Mouse (Mus musculus) thymus, adult 2 months (tissue): ENCODE results near the gene Cdca5. TPM values are rescaled to one million over a fixed set of nuclear protein-coding genes. Genes with fewer than 3 reads are reported as not detected.
A peak's percentile ranks its signal among the peaks of the same experiment; 100 is the strongest.

Experiments
- DNase-seq: peaks from one replicate; pipeline ENCODE4 v3.0.0; 2021
- H3K27ac ChIP-seq: fragments of 200-500 bp; 2 replicates; pipeline ENCODE4 v1.5.1; 2012; ENCODE audit warnings: low read length, control low read depth; ENCODE audit not compliant: control insufficient read depth, insufficient read depth
- H3K27me3 ChIP-seq: fragments of 200-500 bp; 2 replicates; pipeline ENCODE4 v1.6.1; 2012; ENCODE audit warnings: mild to moderate bottlenecking, low read length, moderate library complexity, mixed read lengths; ENCODE audit not compliant: control insufficient read depth, insufficient read depth
- H3K36me3 ChIP-seq: fragments of 200-500 bp; 2 replicates; pipeline ENCODE4 v1.6.1; 2012; ENCODE audit warnings: mild to moderate bottlenecking, low read length, moderate library complexity; ENCODE audit not compliant: control insufficient read depth, insufficient read depth
- H3K4me1 ChIP-seq: fragments of 200-500 bp; replicated peaks from 2 replicates; pipeline ENCODE4 v1.6.1; 2012; ENCODE audit warnings: low read length; ENCODE audit not compliant: control insufficient read depth, insufficient read depth
- H3K4me3 ChIP-seq: fragments of 200-500 bp; 2 replicates; pipeline ENCODE4 v1.5.1; 2012; ENCODE audit warnings: mild to moderate bottlenecking, low read length, control low read depth, moderate library complexity; ENCODE audit not compliant: control insufficient read depth, insufficient read depth
- CTCF ChIP-seq: fragments of 200-500 bp; IDR thresholded peaks from 2 replicates; pipeline ENCODE4 v1.5.1; 2012; ENCODE audit warnings: mild to moderate bottlenecking, control low read depth, low read length, moderate library complexity, borderline replicate concordance; ENCODE audit not compliant: control insufficient read depth, poor library complexity, insufficient read depth; ENCODE audit errors: extremely low read depth
- POLR2A ChIP-seq: fragments of 200-500 bp; IDR thresholded peaks from 2 replicates; pipeline ENCODE4 v1.6.1; 2012; ENCODE audit warnings: mild to moderate bottlenecking, low read length, control low read depth, moderate library complexity; ENCODE audit not compliant: control insufficient read depth, poor library complexity, insufficient read depth; ENCODE audit errors: extremely low read depth
- WGBS: fragments of 180-500 bp; shearing (Covaris S2); methylation state at CpG from one replicate; pipeline ENCODE4 v1.1.7; 2018; 5-methylcytosine and 5-hydroxymethylcytosine counted together
- polyA plus RNA-seq: library from polyadenylated mRNA; depleted of rRNA; stranded (reverse); fragments of >200 nt; gene quantifications from 2 replicates; pipeline ENCODE4 v1.2.3, GENCODE M21; 2012

Cdca5 gene
- polyA plus RNA-seq, 1 experiment = 22.1 TPM

DNA sequence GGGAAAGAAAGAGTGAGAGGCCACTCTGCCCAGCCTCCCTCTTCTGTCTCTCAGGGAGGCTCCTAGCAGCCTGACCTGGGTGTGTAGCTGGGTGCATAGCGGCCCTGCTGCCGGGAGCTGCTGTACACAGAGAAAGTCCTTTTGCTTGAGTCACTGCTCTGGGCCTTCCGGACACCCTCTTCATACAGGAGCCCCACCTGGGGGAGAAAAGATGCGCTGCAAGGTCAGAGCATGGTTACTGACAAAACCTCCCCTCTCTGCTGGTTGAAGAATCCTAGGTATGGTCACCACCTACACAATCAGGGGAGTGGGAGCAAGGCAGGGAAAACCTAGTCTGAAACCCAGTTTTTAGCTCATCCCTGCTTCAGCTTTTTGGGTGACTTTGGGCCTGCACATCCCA lies 15.8 kb upstream of the Cdca5 start:
- H3K27me3 ChIP-seq = no peaks in the 10 kb centered on the region
- peak; percentile 56 for DNase-seq
- H3K4me3 ChIP-seq = no peak overlapping the region
- H3K27ac ChIP-seq = no peak overlapping the region
- WGBS = 96% methylated on average over 4 of the region's 4 CpGs
- H3K36me3 ChIP-seq = no peaks in the 10 kb centered on the region
- peaks cover 28% of the 10 kb centered on the region for H3K4me1 ChIP-seq
- TF ChIP-seq CTCF = no peak
- TF ChIP-seq POLR2A = no peak

DNA sequence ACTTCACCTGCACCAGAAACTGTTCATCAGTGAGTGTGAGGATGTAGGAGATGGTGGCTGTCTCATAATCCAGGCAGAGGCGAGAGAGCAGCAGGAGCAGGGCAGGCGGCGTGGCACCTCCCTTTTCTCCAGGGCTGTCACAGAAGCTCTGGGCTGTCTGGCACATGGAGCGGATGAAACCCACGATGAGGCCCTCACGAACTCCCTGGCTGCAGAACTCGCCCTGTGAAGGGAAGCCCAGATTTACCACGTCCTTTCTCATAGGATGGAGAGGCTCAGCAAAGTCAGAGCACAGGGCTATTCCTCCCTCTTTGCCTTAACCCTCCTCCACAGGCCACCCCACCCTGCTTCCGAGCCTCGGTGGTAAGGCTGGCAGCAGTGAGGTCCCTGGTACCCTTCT lies 14.9 kb upstream of the Cdca5 start:
- no peak for DNase-seq
- no peak overlapping the region for H3K4me3 ChIP-seq
- H3K36me3 ChIP-seq = no peaks in the 10 kb centered on the region
- H3K27ac ChIP-seq = no peak overlapping the region
- WGBS = 95% methylated on average over 10 of the region's 10 CpGs
- no peaks in the 10 kb centered on the region for H3K27me3 ChIP-seq
- peaks cover 28% of the 10 kb centered on the region for H3K4me1 ChIP-seq
- TF ChIP-seq POLR2A = no peak
- no peak for TF ChIP-seq CTCF

- DNase-seq = no peak
- H3K4me1 ChIP-seq = peaks cover 28% of the 10 kb centered on the region
- H3K4me3 ChIP-seq = peak overlapping the region; percentile 25
- H3K27me3 ChIP-seq = no peaks in the 10 kb centered on the region
- 80% methylated on average over 31 of the region's 31 CpGs for WGBS
- no peaks in the 10 kb centered on the region for H3K36me3 ChIP-seq
- peak overlapping the region; percentile 76 for H3K27ac ChIP-seq
- TF ChIP-seq POLR2A (no peak), CTCF (no peak)
Measured at GRCm38 (mm10) chr19:6070571-6071250, 14.1 kb upstream of the Cdca5 start.

- Histone ChIP-seq H3K4me1 (peaks cover 31% of the 10 kb centered on the region), H3K27me3 (no peaks in the 10 kb centered on the region), H3K27ac (peak overlapping the region; percentile 76), H3K4me3 (peak overlapping the region; percentile 25), H3K36me3 (no peaks in the 10 kb centered on the region)
- DNase-seq = no peak
- WGBS = 79% methylated on average over 19 of the region's 19 CpGs
- no peak for TF ChIP-seq CTCF
- TF ChIP-seq POLR2A = no peak
Measured at GRCm38 (mm10) chr19:6071261-6071660, 13.5 kb upstream of the Cdca5 start.

GRCm38 (mm10) chr19:6073889-6074288 lies 10.9 kb upstream of the Cdca5 start:
- TF ChIP-seq CTCF = no peak
- no peak for TF ChIP-seq POLR2A
- H3K4me3 ChIP-seq = no peak overlapping the region
- WGBS = 92% methylated on average over 5 of the region's 5 CpGs
- no peak for DNase-seq
- H3K27me3 ChIP-seq = no peaks in the 10 kb centered on the region
- H3K36me3 ChIP-seq = no peaks in the 10 kb centered on the region
- H3K27ac ChIP-seq = no peak overlapping the region
- peaks cover 20% of the 10 kb centered on the region for H3K4me1 ChIP-seq

- H3K36me3 ChIP-seq = peaks cover 2% of the 10 kb centered on the region; the same call in 1 of the 2 replicates
- H3K4me1 ChIP-seq = peaks cover 10% of the 10 kb centered on the region
- TF ChIP-seq POLR2A (no peak), CTCF (no peak)
- under 1% methylated on average over 33 of the region's 33 CpGs for WGBS
- H3K27ac ChIP-seq = peak within 1 kb of the TSS; percentile 35; the same call in 1 of the 2 replicates
- no peaks in the 10 kb centered on the region for H3K27me3 ChIP-seq
- peak within 1 kb of the TSS; percentile 64 for H3K4me3 ChIP-seq
- peak; percentile 87 for DNase-seq
Measured at GRCm38 (mm10) chr19:6076564-6077393, 8.0 kb upstream of the Cdca5 start, which contains the start of gene Vps51. Gene Vps51 (minus strand): TSS chr19:6077231.

DNA sequence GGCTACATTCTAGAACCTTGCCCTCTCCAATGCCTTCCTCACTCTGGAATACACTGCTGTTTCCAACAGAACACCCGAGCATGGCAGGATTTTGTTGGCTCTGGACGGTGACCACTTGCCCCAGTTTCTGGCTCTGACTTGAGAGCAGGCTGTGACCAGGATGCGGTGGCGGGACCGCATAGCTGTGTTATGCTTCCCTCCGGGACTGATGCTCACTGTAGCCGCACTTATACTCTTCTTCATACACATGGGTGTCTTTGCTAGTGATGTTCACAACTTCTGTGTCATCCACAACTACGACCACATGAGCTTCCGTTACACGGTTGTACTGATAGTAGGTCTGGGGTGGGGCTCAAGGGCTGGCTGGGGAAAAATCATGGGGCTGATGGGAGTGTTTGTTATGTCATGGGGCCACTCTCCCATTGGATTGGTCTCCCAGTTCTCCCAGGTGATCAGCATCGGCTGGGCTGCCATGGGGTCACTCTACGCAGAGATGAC lies 4.8 kb upstream of the Cdca5 start, which contains the start of gene Tmem262:
Tmem262 (plus strand) TSS at position 51 of the 498 bp plus-strand sequence.
- Histone ChIP-seq H3K27ac (no peak within 1 kb of the TSS), H3K4me1 (peaks cover 17% of the 10 kb centered on the region), H3K36me3 (peaks cover 7% of the 10 kb centered on the region; the same call in 1 of the 2 replicates), H3K4me3 (no peak within 1 kb of the TSS), H3K27me3 (no peaks in the 10 kb centered on the region)
- 98% methylated on average over 12 of the region's 12 CpGs for WGBS
- DNase-seq = no peak
- TF ChIP-seq POLR2A = no peak
- no peak for TF ChIP-seq CTCF
